Mouse (Mus musculus): Measurements from ENCODE around the gene Nipal4. TPM values are rescaled to one million over a fixed set of nuclear protein-coding genes. Genes with fewer than 3 reads are reported as not detected.

Gene Nipal4
- polyA plus RNA-seq, 1 experiment from 2014 or later: 2.1 TPM

DNA sequence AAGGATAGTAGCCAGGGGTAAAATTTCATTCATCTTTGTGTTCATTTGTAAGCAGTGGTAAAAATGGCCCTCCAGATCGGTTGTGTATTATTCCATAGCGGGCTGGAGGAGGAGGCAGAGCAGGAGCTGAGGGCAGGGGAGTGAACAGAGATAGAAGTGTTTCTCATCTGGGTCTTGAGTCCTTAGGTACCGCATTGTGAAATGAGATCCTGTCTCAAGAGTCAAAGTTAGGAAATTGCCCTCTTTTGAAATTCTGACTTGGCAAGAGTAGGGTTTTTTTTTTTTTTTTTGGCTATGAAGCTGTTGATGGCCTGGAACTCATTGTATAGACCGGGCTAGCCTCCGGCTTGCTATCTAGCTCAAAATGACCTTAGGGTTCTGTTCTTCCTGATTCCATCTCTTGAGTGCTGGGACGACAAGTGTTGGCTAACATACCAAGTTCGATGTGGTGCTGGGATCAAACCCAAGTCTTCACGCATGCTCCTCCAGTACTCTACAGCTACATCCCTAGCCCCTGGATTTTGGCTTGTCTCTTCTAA, 42.9 kb downstream of the Nipal4 start:
- Histone ChIP-seq H3K36me3 (ENCODE audit: control insufficient read depth, insufficient read depth) (peaks cover 20% of the 10 kb centered on the region; the same call in 1 of the 2 replicates), H3K27ac (ENCODE audit: low read depth, low read length) (no peak overlapping the region), H3K4me1 (replicated peaks; ENCODE audit: control insufficient read depth, insufficient read depth, low read length) (no peaks in the 10 kb centered on the region), H3K9ac (ENCODE audit: low read depth, low read length) (no peak overlapping the region), H3K4me3 (ENCODE audit: low read depth, low read length) (no peak overlapping the region), H3K27me3 (replicated peaks; ENCODE audit: control insufficient read depth, insufficient read depth, low read length) (no peaks in the 10 kb centered on the region), H3K4me2 (replicated peaks; ENCODE audit: low read depth) (no peak overlapping the region), H3K9me3 (ENCODE audit: control insufficient read depth) (no peaks in the 10 kb centered on the region)
- TF ChIP-seq CTCF (IDR thresholded peaks at IDR 0.05; ENCODE audit: low read depth): no peak
- ATAC-seq: no peak
- 86% methylated on average over 8 of the region's 8 CpGs for whole genome bisulfite sequencing

DNA sequence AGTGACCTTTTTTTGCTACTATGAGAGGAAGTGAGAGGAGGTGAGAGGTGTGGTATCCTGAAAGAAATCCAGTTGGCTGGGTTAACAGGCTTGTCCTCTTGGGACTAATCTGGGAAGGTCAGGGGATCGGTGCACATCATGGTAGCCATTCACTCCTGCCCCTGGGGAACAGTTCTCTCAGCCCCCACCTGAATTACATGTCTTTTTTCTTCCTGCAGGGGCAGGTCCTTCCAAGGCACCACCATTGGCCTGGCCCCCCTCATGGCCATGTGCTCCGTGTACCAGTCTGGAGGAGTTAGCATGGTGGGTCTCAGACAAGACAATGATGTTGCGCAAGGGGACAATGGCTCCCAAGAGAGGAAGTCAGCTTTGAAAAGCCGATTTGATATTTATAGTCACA, 43.4 kb downstream of the Nipal4 start:
- Histone ChIP-seq H3K36me3 (ENCODE audit: control insufficient read depth, insufficient read depth) (peaks cover 20% of the 10 kb centered on the region; the same call in 1 of the 2 replicates), H3K9me3 (ENCODE audit: control insufficient read depth) (no peaks in the 10 kb centered on the region), H3K9ac (ENCODE audit: low read depth, low read length) (no peak overlapping the region), H3K4me3 (ENCODE audit: low read depth, low read length) (no peak overlapping the region), H3K27me3 (replicated peaks; ENCODE audit: control insufficient read depth, insufficient read depth, low read length) (no peaks in the 10 kb centered on the region), H3K4me1 (replicated peaks; ENCODE audit: control insufficient read depth, insufficient read depth, low read length) (no peaks in the 10 kb centered on the region), H3K4me2 (replicated peaks; ENCODE audit: low read depth) (no peak overlapping the region), H3K27ac (ENCODE audit: low read depth, low read length) (no peak overlapping the region)
- WGBS: 82% methylated on average over 4 of the region's 4 CpGs
- ATAC-seq: no peak
- no peak for TF ChIP-seq CTCF (IDR thresholded peaks at IDR 0.05; ENCODE audit: low read depth)

DNA sequence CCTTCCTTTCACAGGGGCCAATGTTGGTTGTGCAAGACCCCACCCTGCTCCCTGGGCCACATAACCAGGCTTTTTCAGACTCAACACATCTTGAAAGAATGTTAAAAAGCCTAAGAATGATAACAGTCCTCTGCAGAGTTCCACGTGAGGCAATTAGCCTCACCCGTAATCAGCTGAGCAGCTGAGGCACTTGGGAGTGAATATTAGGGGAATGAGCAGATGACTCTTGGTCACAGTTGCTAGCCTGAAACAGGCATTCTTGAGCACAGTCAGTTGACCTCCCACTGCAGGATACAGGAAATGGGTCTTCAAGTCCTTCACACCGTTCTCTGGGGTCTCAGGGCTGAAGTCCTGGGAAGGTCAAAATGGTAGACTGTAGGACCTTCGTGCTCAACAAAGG, 44.6 kb downstream of the Nipal4 start:
- Histone ChIP-seq H3K4me3 (ENCODE audit: low read depth, low read length) (no peak overlapping the region), H3K9ac (ENCODE audit: low read depth, low read length) (no peak overlapping the region), H3K4me1 (replicated peaks; ENCODE audit: control insufficient read depth, insufficient read depth, low read length) (no peaks in the 10 kb centered on the region), H3K27ac (ENCODE audit: low read depth, low read length) (no peak overlapping the region), H3K36me3 (ENCODE audit: control insufficient read depth, insufficient read depth) (peaks cover 14% of the 10 kb centered on the region; the same call in 1 of the 2 replicates), H3K27me3 (replicated peaks; ENCODE audit: control insufficient read depth, insufficient read depth, low read length) (no peaks in the 10 kb centered on the region), H3K4me2 (replicated peaks; ENCODE audit: low read depth) (no peak overlapping the region), H3K9me3 (ENCODE audit: control insufficient read depth) (no peaks in the 10 kb centered on the region)
- no peak for ATAC-seq
- TF ChIP-seq CTCF (IDR thresholded peaks at IDR 0.05; ENCODE audit: low read depth): no peak
- WGBS: 70% methylated on average over 4 of the region's 4 CpGs

DNA sequence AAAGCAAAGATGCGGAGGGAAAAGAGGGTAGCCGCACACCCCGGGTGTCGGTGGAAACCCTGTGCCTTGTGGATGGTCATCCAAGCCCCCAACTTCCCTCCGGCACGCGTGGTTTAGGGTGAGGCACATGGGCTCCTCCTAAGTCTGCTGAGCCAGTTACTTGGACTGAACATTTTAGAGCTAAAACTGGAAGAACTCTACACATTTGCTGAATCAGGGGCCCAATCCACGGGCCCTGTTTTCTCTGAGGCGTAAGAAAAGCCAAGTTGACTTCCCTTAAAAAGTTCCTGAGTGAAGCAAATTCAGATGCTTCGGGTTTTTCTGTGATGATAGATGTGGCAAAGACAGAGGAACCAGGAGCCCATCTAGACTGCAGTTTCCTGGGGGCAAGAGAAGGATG, 46.2 kb downstream of the Nipal4 start:
- TF ChIP-seq CTCF (IDR thresholded peaks at IDR 0.05; ENCODE audit: low read depth): no peak
- Histone ChIP-seq H3K27me3 (replicated peaks; ENCODE audit: control insufficient read depth, insufficient read depth, low read length) (no peaks in the 10 kb centered on the region), H3K4me1 (replicated peaks; ENCODE audit: control insufficient read depth, insufficient read depth, low read length) (no peaks in the 10 kb centered on the region), H3K36me3 (ENCODE audit: control insufficient read depth, insufficient read depth) (peaks cover 14% of the 10 kb centered on the region; the same call in 1 of the 2 replicates), H3K27ac (ENCODE audit: low read depth, low read length) (no peak overlapping the region), H3K9me3 (ENCODE audit: control insufficient read depth) (no peaks in the 10 kb centered on the region), H3K4me3 (ENCODE audit: low read depth, low read length) (no peak overlapping the region), H3K4me2 (replicated peaks; ENCODE audit: low read depth) (no peak overlapping the region), H3K9ac (ENCODE audit: low read depth, low read length) (no peak overlapping the region)
- no peak for ATAC-seq
- 95% methylated on average over 10 of the region's 10 CpGs for WGBS

DNA sequence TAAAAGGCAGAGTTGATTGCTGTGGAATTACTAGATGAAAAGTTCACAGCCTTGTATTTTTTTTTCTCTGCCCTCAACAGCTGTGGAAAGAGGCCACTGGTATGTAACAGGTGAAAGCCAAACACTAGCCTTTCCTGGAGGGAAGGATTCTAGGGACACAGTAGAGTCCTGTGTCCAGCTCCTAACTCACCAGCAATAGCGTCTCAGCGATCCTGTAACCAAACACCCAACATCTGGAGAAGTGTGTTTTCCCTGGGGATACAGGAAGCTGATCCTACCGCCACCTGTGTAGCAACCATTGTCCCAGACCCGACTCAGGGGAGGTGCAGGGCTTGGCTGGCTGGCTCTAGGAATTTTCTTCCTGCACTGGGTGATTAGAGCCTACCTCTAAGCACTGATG, 46.7 kb downstream of the Nipal4 start:
- Histone ChIP-seq H3K27me3 (replicated peaks; ENCODE audit: control insufficient read depth, insufficient read depth, low read length) (no peaks in the 10 kb centered on the region), H3K27ac (ENCODE audit: low read depth, low read length) (no peak overlapping the region), H3K4me3 (ENCODE audit: low read depth, low read length) (no peak overlapping the region), H3K9ac (ENCODE audit: low read depth, low read length) (no peak overlapping the region), H3K36me3 (ENCODE audit: control insufficient read depth, insufficient read depth) (peaks cover 9% of the 10 kb centered on the region), H3K4me2 (replicated peaks; ENCODE audit: low read depth) (no peak overlapping the region), H3K4me1 (replicated peaks; ENCODE audit: control insufficient read depth, insufficient read depth, low read length) (no peaks in the 10 kb centered on the region), H3K9me3 (ENCODE audit: control insufficient read depth) (no peaks in the 10 kb centered on the region)
- no peak for ATAC-seq
- WGBS: 42% methylated on average over 4 of the region's 4 CpGs
- no peak for TF ChIP-seq CTCF (IDR thresholded peaks at IDR 0.05; ENCODE audit: low read depth)

DNA sequence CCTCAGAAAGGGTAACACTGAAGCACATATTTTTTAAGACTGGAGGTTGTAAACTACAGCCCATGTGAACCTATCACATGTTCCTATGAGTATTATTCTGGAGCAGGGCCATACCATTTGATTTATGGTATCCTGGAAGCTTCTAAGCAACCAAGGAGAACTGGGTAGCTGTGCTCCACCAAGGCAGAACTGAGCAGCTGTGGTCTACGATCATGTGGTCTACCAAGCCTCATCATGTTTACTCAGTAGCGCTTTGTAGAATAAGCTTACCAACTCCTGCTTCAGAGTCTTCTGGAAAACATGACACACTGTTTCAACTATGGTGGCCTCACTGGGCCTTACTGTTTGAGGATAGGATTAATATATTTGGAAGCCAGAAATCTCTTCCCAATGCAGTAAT, 49.8 kb downstream of the Nipal4 start:
- Histone ChIP-seq H3K9me3 (ENCODE audit: control insufficient read depth) (no peaks in the 10 kb centered on the region), H3K27me3 (replicated peaks; ENCODE audit: control insufficient read depth, insufficient read depth, low read length) (no peaks in the 10 kb centered on the region), H3K36me3 (ENCODE audit: control insufficient read depth, insufficient read depth) (peaks cover 4% of the 10 kb centered on the region; the same call in 1 of the 2 replicates), H3K9ac (ENCODE audit: low read depth, low read length) (no peak overlapping the region), H3K27ac (ENCODE audit: low read depth, low read length) (no peak overlapping the region), H3K4me3 (ENCODE audit: low read depth, low read length) (no peak overlapping the region), H3K4me2 (replicated peaks; ENCODE audit: low read depth) (no peak overlapping the region), H3K4me1 (replicated peaks; ENCODE audit: control insufficient read depth, insufficient read depth, low read length) (no peaks in the 10 kb centered on the region)
- WGBS: 54% methylated on average over 2 of the region's 2 CpGs
- TF ChIP-seq CTCF (IDR thresholded peaks at IDR 0.05; ENCODE audit: low read depth): no peak
- no peak for ATAC-seq

Data from intestine, postnatal 0 days (tissue).